Mouse (Mus musculus) ES-Bruce4 (cell line): ENCODE measurements around the gene Mast3.

ENCODE experiments used
- CTCF ChIP-seq: IDR thresholded peaks from one replicate; pipeline ENCODE4 v1.8.1; 2011; ENCODE audit warnings: low read depth, low read length
- EP300 ChIP-seq: IDR thresholded peaks from 2 replicates; pipeline ENCODE4 v1.6.1; 2011; ENCODE audit warnings: low read depth, low read length; ENCODE audit not compliant: insufficient read depth
- POLR2A ChIP-seq: IDR thresholded peaks from one replicate; pipeline ENCODE4 v1.8.1; 2011; ENCODE audit warnings: low read length; ENCODE audit not compliant: insufficient read depth

- TF ChIP-seq POLR2A (no peak), CTCF (no peak), EP300 (no peak)
Observed at GRCm38 (mm10) chr8:70742981-70743655, 61.7 kb downstream of the Mast3 start.
